Mouse (Mus musculus) kidney, embryonic 15.5 days (tissue): Measurements from ENCODE around the gene 1700019N19Rik. TPM values are rescaled to one million over a fixed set of nuclear protein-coding genes. Genes with fewer than 3 reads are reported as not detected.

Source experiments
- ATAC-seq: fragments of 200-750 bp; cut with Nextera tagmentation; replicated peaks from 2 replicates; pipeline ENCODE4 v1.8.0; 2017; ENCODE audit warnings: moderate TSS enrichment; ENCODE audit not compliant: low FRiP score
- H3K27ac ChIP-seq: fragments of 300-500 bp; sonication (generic); 2 replicates; pipeline ENCODE4 v1.5.1; 2015; ENCODE audit warnings: mild to moderate bottlenecking, inconsistent platforms
- H3K27me3 ChIP-seq: fragments of 300-500 bp; sonication (generic); 2 replicates; pipeline ENCODE4 v1.6.1; 2015; ENCODE audit warnings: inconsistent platforms
- H3K36me3 ChIP-seq: fragments of 300-500 bp; sonication (generic); 2 replicates; pipeline ENCODE4 v1.6.1; 2015; ENCODE audit warnings: inconsistent platforms
- H3K4me1 ChIP-seq: fragments of 300-500 bp; sonication (generic); 2 replicates; pipeline ENCODE4 v1.6.1; 2015; ENCODE audit warnings: inconsistent platforms
- H3K4me2 ChIP-seq: fragments of 300-500 bp; sonication (generic); 2 replicates; pipeline ENCODE4 v1.6.1; 2015; ENCODE audit warnings: moderate library complexity, mild to moderate bottlenecking, inconsistent platforms
- H3K4me3 ChIP-seq: fragments of 300-500 bp; sonication (generic); replicated peaks from 2 replicates; pipeline ENCODE4 v1.5.1; 2015; ENCODE audit warnings: mild to moderate bottlenecking, inconsistent platforms
- H3K9ac ChIP-seq: fragments of 300-500 bp; sonication (generic); 2 replicates; pipeline ENCODE4 v1.6.1; 2015; ENCODE audit warnings: mild to moderate bottlenecking, inconsistent platforms
- H3K9me3 ChIP-seq: fragments of 300-500 bp; sonication (generic); replicated peaks from 2 replicates; pipeline ENCODE4 v1.6.1; 2016; ENCODE audit warnings: inconsistent platforms
- WGBS: fragments of 180-500 bp; shearing (Covaris S2); methylation state at CpG from one replicate; pipeline ENCODE4 v1.1.7; 2015; ENCODE audit warnings: mixed read lengths; 5-methylcytosine and 5-hydroxymethylcytosine counted together
- polyA plus RNA-seq: library from polyadenylated mRNA; unstranded; fragments of >200 nt; fragmentation: Nextera tagmentation; extraction: Ambion mirVana; gene quantifications from 2 replicates; pipeline ENCODE4 v1.2.1, GENCODE M21; 2015

The 1700019N19Rik gene
- polyA plus RNA-seq, 1 experiment from 2014 or later, result not detected

- WGBS, result 82% methylated on average over 1 of the region's 1 CpGs
- peaks cover 21% of the 10 kb centered on the region for H3K4me1 ChIP-seq
- no peaks in the 10 kb centered on the region for H3K9me3 ChIP-seq
- no peak for ATAC-seq
- no peak overlapping the region for H3K4me2 ChIP-seq
- H3K4me3 ChIP-seq, result no peak overlapping the region
- no peaks in the 10 kb centered on the region; the same call in 1 of the 2 replicates for H3K27me3 ChIP-seq
- no peak overlapping the region for H3K27ac ChIP-seq
- no peak overlapping the region for H3K9ac ChIP-seq
- H3K36me3 ChIP-seq, result peaks cover 8% of the 10 kb centered on the region; the same call in 1 of the 2 replicates
These were observed 30.1 kb upstream of the 1700019N19Rik start for GRCm38 (mm10) chr19:58824316-58824715.

- Histone ChIP-seq H3K27me3 (no peaks in the 10 kb centered on the region; the same call in 1 of the 2 replicates), H3K4me2 (no peak overlapping the region), H3K27ac (no peak overlapping the region), H3K9ac (no peak overlapping the region), H3K4me3 (no peak overlapping the region), H3K9me3 (no peaks in the 10 kb centered on the region), H3K36me3 (peaks cover 8% of the 10 kb centered on the region; the same call in 1 of the 2 replicates), H3K4me1 (peaks cover 24% of the 10 kb centered on the region)
- ATAC-seq, result no peak
- WGBS, result 83% methylated on average over 3 of the region's 3 CpGs
These were observed 29.0 kb upstream of the 1700019N19Rik start for GRCm38 (mm10) chr19:58823301-58823700.

GRCm38 (mm10) chr19:58822454-58823200 lies 28.4 kb upstream of the 1700019N19Rik start:
- WGBS, result 48% methylated on average over 20 of the region's 20 CpGs
- no peak for ATAC-seq
- Histone ChIP-seq H3K4me1 (peaks cover 24% of the 10 kb centered on the region), H3K4me3 (no peak overlapping the region), H3K36me3 (peaks cover 8% of the 10 kb centered on the region; the same call in 1 of the 2 replicates), H3K27ac (peak overlapping the region; percentile 4; the same call in 1 of the 2 replicates), H3K9me3 (no peaks in the 10 kb centered on the region), H3K4me2 (no peak overlapping the region), H3K27me3 (no peaks in the 10 kb centered on the region; the same call in 1 of the 2 replicates), H3K9ac (no peak overlapping the region)

GRCm38 (mm10) chr19:58818571-58819415 lies 24.5 kb upstream of the 1700019N19Rik start:
- H3K27me3 ChIP-seq, result no peaks in the 10 kb centered on the region
- no peaks in the 10 kb centered on the region for H3K9me3 ChIP-seq
- 0 out of 2 replicates have a peak overlapping the region, but pooled peaks have one; percentile 19 for H3K27ac ChIP-seq
- no peaks in the 10 kb centered on the region for H3K36me3 ChIP-seq
- H3K4me2 ChIP-seq, result no peak overlapping the region
- H3K4me1 ChIP-seq, result peaks cover 43% of the 10 kb centered on the region
- no peak for ATAC-seq
- no peak overlapping the region for H3K4me3 ChIP-seq
- no peak overlapping the region for H3K9ac ChIP-seq
- 70% methylated on average over 14 of the region's 14 CpGs for WGBS

- Histone ChIP-seq H3K9ac (no peak overlapping the region), H3K4me2 (no peak overlapping the region), H3K4me1 (peaks cover 32% of the 10 kb centered on the region), H3K27me3 (no peaks in the 10 kb centered on the region), H3K9me3 (no peaks in the 10 kb centered on the region), H3K27ac (0 out of 2 replicates have a peak overlapping the region, but pooled peaks have one; percentile 48), H3K4me3 (no peak overlapping the region), H3K36me3 (no peaks in the 10 kb centered on the region)
- WGBS, result 82% methylated on average over 11 of the region's 11 CpGs
- no peak for ATAC-seq
These were observed 23.1 kb upstream of the 1700019N19Rik start for GRCm38 (mm10) chr19:58817398-58817797.

GRCm38 (mm10) chr19:58816453-58817041 lies 22.3 kb upstream of the 1700019N19Rik start:
- H3K4me2 ChIP-seq, result no peak overlapping the region
- no peaks in the 10 kb centered on the region for H3K27me3 ChIP-seq
- H3K27ac ChIP-seq, result peak overlapping the region; percentile 48; the same call in 1 of the 2 replicates
- no peak; the same call in 1 of the 2 replicates for ATAC-seq
- H3K9ac ChIP-seq, result no peak overlapping the region
- peaks cover 29% of the 10 kb centered on the region for H3K4me1 ChIP-seq
- no peaks in the 10 kb centered on the region for H3K36me3 ChIP-seq
- no peak overlapping the region for H3K4me3 ChIP-seq
- H3K9me3 ChIP-seq, result no peaks in the 10 kb centered on the region
- WGBS, result 52% methylated on average over 17 of the region's 17 CpGs

GRCm38 (mm10) chr19:58815179-58815922 lies 21.1 kb upstream of the 1700019N19Rik start:
- Histone ChIP-seq H3K9ac (no peak overlapping the region), H3K9me3 (no peaks in the 10 kb centered on the region), H3K36me3 (no peaks in the 10 kb centered on the region), H3K27me3 (no peaks in the 10 kb centered on the region), H3K4me2 (no peak overlapping the region), H3K27ac (no peak overlapping the region), H3K4me3 (no peak overlapping the region), H3K4me1 (peaks cover 26% of the 10 kb centered on the region)
- ATAC-seq, result no peak
- WGBS, result 82% methylated on average over 13 of the region's 13 CpGs

- Histone ChIP-seq H3K36me3 (no peaks in the 10 kb centered on the region), H3K4me2 (no peak overlapping the region), H3K9ac (no peak overlapping the region), H3K4me3 (no peak overlapping the region), H3K9me3 (no peaks in the 10 kb centered on the region), H3K4me1 (peaks cover 7% of the 10 kb centered on the region; the same call in 1 of the 2 replicates), H3K27ac (no peak overlapping the region), H3K27me3 (peaks cover 3% of the 10 kb centered on the region; the same call in 1 of the 2 replicates)
- WGBS, result 74% methylated on average over 5 of the region's 5 CpGs
- ATAC-seq, result no peak
These were observed 16.3 kb upstream of the 1700019N19Rik start for GRCm38 (mm10) chr19:58810536-58810935.

GRCm38 (mm10) chr19:58808864-58809263 lies 14.6 kb upstream of the 1700019N19Rik start:
- H3K9ac ChIP-seq, result no peak overlapping the region
- no peak for ATAC-seq
- H3K9me3 ChIP-seq, result peaks cover 2% of the 10 kb centered on the region; the same call in 1 of the 2 replicates
- no peak overlapping the region for H3K4me3 ChIP-seq
- WGBS, result 77% methylated on average over 6 of the region's 6 CpGs
- H3K4me2 ChIP-seq, result no peak overlapping the region
- H3K27ac ChIP-seq, result no peak overlapping the region
- H3K27me3 ChIP-seq, result peaks cover 3% of the 10 kb centered on the region; the same call in 1 of the 2 replicates
- H3K4me1 ChIP-seq, result no peaks in the 10 kb centered on the region
- 0 out of 2 replicates have a peak, but pooled peaks cover 4% of the 10 kb centered on the region for H3K36me3 ChIP-seq

- Histone ChIP-seq H3K27me3 (peaks cover 3% of the 10 kb centered on the region; the same call in 1 of the 2 replicates), H3K4me2 (no peak overlapping the region), H3K27ac (no peak overlapping the region), H3K4me3 (no peak overlapping the region), H3K4me1 (no peaks in the 10 kb centered on the region), H3K9me3 (peaks cover 5% of the 10 kb centered on the region; the same call in 1 of the 2 replicates), H3K36me3 (0 out of 2 replicates have a peak, but pooled peaks cover 6% of the 10 kb centered on the region), H3K9ac (no peak overlapping the region)
- WGBS, result 5% methylated on average over 3 of the region's 3 CpGs
- ATAC-seq, result 0 out of 2 replicates have a peak, but pooled peaks have one; percentile 40
These were observed 12.1 kb upstream of the 1700019N19Rik start for GRCm38 (mm10) chr19:58806364-58806763.
